Mouse (Mus musculus) liver, adult 2 months (tissue): Measurements from ENCODE around the gene Znhit1. TPM values are rescaled to one million over a fixed set of nuclear protein-coding genes. Genes with fewer than 3 reads are reported as not detected.
A peak's percentile ranks its signal among the peaks of the same experiment; 100 is the strongest.

ENCODE experiments used
- DNase-seq: peaks from one replicate; pipeline ENCODE4 v3.0.0-alpha.2; 2011; ENCODE audit warnings: low read depth, low spot score; ENCODE audit errors: extremely low read depth
- H3K27ac ChIP-seq: fragments of 200-500 bp; replicated peaks from 2 replicates; pipeline ENCODE4 v1.5.1; 2012; ENCODE audit warnings: low read depth, mild to moderate bottlenecking, control low read depth, inconsistent platforms, low read length; ENCODE audit not compliant: insufficient read depth
- H3K27me3 ChIP-seq: fragments of 200-500 bp; 2 replicates; pipeline ENCODE4 v1.6.1; 2012; ENCODE audit warnings: mild to moderate bottlenecking, moderate library complexity, low read length, inconsistent platforms; ENCODE audit not compliant: control insufficient read depth, insufficient read depth
- H3K36me3 ChIP-seq: fragments of 200-500 bp; 2 replicates; pipeline ENCODE4 v1.6.1; 2012; ENCODE audit warnings: low read length, inconsistent platforms; ENCODE audit not compliant: control insufficient read depth, insufficient read depth
- H3K4me1 ChIP-seq: fragments of 200-500 bp; 2 replicates; pipeline ENCODE4 v1.6.1; 2011; ENCODE audit warnings: low read length; ENCODE audit not compliant: control insufficient read depth, insufficient read depth
- H3K4me3 ChIP-seq: fragments of 200-500 bp; 2 replicates; pipeline ENCODE4 v1.5.1; 2011; ENCODE audit warnings: low read depth, mild to moderate bottlenecking, control low read depth, low read length, moderate library complexity; ENCODE audit not compliant: insufficient read depth
- H3K79me2 ChIP-seq: fragments of 200-500 bp; 2 replicates; pipeline ENCODE4 v1.6.1; 2012; ENCODE audit warnings: inconsistent platforms, mild to moderate bottlenecking, low read length, moderate library complexity; ENCODE audit not compliant: control insufficient read depth, insufficient read depth
- H3K9ac ChIP-seq: fragments of 200-500 bp; 2 replicates; pipeline ENCODE4 v1.6.1; 2012; ENCODE audit warnings: low read depth, mild to moderate bottlenecking, control low read depth, inconsistent platforms, low read length
- CTCF ChIP-seq: fragments of 200-500 bp; IDR thresholded peaks from 2 replicates; pipeline ENCODE4 v1.5.1; 2011; ENCODE audit warnings: low read depth, low read length, control low read depth
- POLR2A ChIP-seq: fragments of 200-500 bp; IDR thresholded peaks from 2 replicates; pipeline ENCODE4 v1.6.1; 2011; ENCODE audit warnings: low read length, control low read depth; ENCODE audit not compliant: insufficient read depth; ENCODE audit errors: extremely low read depth
- WGBS: fragments of 180-500 bp; shearing (Covaris S2); methylation state at CpG from one replicate; pipeline ENCODE4 v1.1.7; 2018; 5-methylcytosine and 5-hydroxymethylcytosine counted together
- polyA plus RNA-seq: library from polyadenylated mRNA; depleted of rRNA; stranded (reverse); fragments of >200 nt; gene quantifications from 2 replicates; pipeline ENCODE4 v1.2.3, GENCODE M21; 2012
- total RNA-seq: library from RNA; depleted of rRNA; stranded (reverse); fragments of >200 nt; gene quantifications from 2 replicates; pipeline ENCODE4 v1.2.3, GENCODE M21; 2014

Znhit1 gene
- total and polyA plus RNA-seq, 2 experiments, result 44.5 to 109 TPM

DNA sequence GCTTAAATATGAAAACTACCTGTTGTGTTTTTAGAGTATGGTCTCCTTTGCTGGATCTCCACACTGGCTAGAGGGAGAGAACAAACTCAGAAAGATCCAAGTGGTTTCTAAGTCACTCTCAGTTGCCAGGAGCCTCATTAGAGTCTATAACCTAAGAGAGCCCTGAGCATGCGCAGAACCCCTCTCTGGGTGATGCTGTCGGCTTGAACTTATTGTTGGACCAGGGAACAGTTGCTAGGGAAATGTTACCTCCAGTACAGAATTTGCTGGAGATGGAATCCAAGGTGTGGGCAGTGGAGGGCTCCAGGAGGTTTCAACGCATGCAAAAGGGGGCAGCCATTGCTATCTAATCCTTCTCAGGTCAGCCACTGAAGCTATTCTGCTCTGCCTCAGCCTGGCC is 36.5 kb upstream of the Znhit1 start:
- H3K27me3 ChIP-seq, result peaks cover 6% of the 10 kb centered on the region
- TF ChIP-seq POLR2A (no peak), CTCF (no peak)

DNA sequence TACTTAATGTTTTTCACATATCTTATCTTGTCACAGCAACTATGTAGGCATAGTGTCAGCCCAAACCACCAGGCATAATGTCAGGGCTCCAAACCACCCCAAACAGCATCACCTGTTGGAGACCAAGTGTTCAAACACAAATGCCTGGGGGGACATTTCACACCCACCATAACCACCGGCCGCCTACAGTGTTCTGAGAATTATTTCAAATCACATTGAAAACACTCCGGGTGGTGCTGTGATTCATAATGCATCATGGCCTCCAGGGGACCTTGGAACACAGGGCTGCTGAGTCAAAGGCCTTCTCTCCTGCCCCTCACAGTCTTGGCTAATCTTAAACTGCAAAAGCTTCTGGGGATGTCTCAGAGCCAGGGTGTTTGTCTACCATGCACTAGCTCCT is 28.1 kb upstream of the Znhit1 start:
- no peak for TF ChIP-seq CTCF
- TF ChIP-seq POLR2A, result no peak
- WGBS, result 90% methylated on average over 3 of the region's 3 CpGs

More for the DNA sequence above, 36.5 kb upstream of the Znhit1 start:
- no peaks in the 10 kb centered on the region for H3K36me3 ChIP-seq
- no peak overlapping the region for H3K4me3 ChIP-seq
- H3K9ac ChIP-seq, result no peak overlapping the region
- no peak overlapping the region for H3K27ac ChIP-seq
- DNase-seq, result no peak
- WGBS, result 64% methylated on average over 3 of the region's 3 CpGs
- H3K79me2 ChIP-seq, result no peaks in the 10 kb centered on the region
- no peaks in the 10 kb centered on the region for H3K4me1 ChIP-seq

DNA sequence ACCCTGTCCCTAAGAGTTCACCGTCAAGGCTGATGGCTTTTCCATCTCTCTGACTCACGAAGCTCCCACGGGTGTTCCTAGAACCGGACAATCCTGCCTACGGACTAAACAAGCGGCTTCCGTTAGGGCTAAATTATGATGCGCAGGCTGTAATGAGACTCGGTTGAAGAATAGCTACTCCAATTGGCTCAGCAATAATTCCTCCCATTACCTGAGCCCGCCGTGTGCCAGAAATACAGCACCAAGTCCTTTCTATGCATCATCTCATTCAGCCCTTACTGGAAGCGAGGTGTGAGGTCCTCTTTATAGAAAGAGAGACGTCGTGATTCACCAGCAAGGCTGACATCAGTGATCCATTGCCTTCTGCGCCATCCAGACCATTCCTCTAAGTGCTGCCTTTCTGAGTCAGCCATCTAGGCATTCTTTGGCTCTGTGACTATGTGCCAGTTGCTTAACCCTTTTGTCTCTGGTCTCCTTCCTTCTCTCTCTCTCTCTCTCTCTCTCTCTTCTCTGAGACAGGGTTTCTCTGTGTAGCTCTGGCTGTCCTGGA is 24.7 kb upstream of the Znhit1 start:
- WGBS, result 83% methylated on average over 15 of the region's 15 CpGs
- Histone ChIP-seq H3K4me1 (no peaks in the 10 kb centered on the region), H3K27ac (no peak overlapping the region), H3K79me2 (no peaks in the 10 kb centered on the region), H3K4me3 (no peak overlapping the region), H3K9ac (no peak overlapping the region), H3K36me3 (no peaks in the 10 kb centered on the region), H3K27me3 (no peaks in the 10 kb centered on the region)
- DNase-seq, result no peak
- TF ChIP-seq CTCF (no peak), POLR2A (no peak)

More for the DNA sequence above, 28.1 kb upstream of the Znhit1 start:
- Histone ChIP-seq H3K9ac (no peak overlapping the region), H3K4me1 (no peaks in the 10 kb centered on the region), H3K36me3 (no peaks in the 10 kb centered on the region), H3K4me3 (no peak overlapping the region), H3K79me2 (no peaks in the 10 kb centered on the region), H3K27me3 (no peaks in the 10 kb centered on the region), H3K27ac (no peak overlapping the region)
- no peak for DNase-seq

DNA sequence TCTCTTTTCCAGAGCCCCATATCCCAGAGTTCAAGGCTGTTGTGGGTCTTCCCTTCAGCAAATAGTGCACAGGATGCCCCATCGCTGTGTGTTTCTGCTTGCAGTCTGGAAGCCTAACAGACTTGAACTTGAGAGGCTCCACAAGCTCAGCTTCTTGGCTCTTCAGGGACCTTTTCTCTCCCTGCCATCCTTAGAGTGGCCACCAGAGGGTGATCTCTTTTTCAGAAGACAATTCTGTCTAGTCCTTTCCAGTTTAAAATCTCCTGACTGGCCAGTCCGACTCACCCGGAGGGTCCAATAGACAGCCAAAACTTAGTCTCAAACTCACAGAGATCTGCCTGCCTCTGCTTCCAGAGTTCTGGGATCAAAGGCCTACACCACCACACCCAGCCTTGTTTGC is 22.2 kb upstream of the Znhit1 start:
- 38% methylated on average over 3 of the region's 3 CpGs for WGBS
- H3K27me3 ChIP-seq, result no peaks in the 10 kb centered on the region
- peak; percentile 10; the same call in 1 of the 2 replicates for TF ChIP-seq CTCF
- TF ChIP-seq POLR2A, result no peak
- H3K79me2 ChIP-seq, result no peaks in the 10 kb centered on the region
- no peak overlapping the region for H3K9ac ChIP-seq
- H3K4me1 ChIP-seq, result no peaks in the 10 kb centered on the region
- H3K36me3 ChIP-seq, result no peaks in the 10 kb centered on the region
- peak; percentile 27 for DNase-seq
- H3K27ac ChIP-seq, result no peak overlapping the region
- H3K4me3 ChIP-seq, result no peak overlapping the region

DNA sequence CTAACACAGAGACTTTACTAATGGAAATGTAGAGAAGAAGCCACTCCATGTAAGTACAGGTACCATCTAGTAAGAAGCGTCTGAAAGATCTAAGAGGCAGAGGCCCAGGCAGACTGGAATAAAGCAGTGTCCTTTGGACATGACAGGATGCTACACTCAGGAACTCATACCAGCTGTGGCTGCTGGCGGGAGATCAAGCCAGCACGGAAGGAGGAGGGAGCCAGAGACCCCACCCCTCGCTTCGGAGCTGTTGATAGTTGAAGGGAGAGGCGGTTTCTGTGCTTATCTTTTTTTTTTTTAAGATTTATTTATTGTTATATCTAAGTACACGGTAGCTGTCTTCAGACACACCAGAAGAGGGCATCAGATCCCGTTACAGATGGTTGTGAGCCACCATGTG is 19.5 kb upstream of the Znhit1 start:
- TF ChIP-seq CTCF (no peak), POLR2A (no peak)
- H3K27ac ChIP-seq, result no peak overlapping the region
- 48% methylated on average over 8 of the region's 8 CpGs for WGBS
- no peaks in the 10 kb centered on the region for H3K79me2 ChIP-seq
- H3K27me3 ChIP-seq, result no peaks in the 10 kb centered on the region
- no peaks in the 10 kb centered on the region for H3K4me1 ChIP-seq
- H3K9ac ChIP-seq, result no peak overlapping the region
- H3K36me3 ChIP-seq, result no peaks in the 10 kb centered on the region
- DNase-seq, result no peak
- H3K4me3 ChIP-seq, result no peak overlapping the region

DNA sequence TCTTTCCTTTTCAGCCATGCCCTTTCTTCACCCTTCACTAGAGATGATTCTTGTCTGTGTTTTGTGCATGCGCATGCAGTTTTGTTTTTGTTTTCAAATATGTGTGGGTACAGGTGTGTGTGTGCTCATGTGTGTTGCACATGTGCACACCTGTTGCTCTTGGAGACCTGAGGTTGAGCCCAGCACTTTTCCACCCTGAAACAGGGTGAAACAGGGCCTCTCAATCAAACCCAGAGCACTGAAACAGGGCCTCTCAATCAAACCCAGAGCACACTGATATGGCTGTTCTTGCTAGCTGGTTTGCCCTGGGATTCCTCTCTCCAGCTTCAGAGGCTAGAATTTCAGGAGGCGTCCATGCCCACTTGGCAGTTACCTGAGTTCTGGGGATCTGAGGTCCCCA is 12.8 kb upstream of the Znhit1 start:
- 93% methylated on average over 2 of the region's 2 CpGs for WGBS
- H3K27me3 ChIP-seq, result no peaks in the 10 kb centered on the region
- H3K4me3 ChIP-seq, result no peak overlapping the region
- H3K4me1 ChIP-seq, result no peaks in the 10 kb centered on the region
- H3K36me3 ChIP-seq, result no peaks in the 10 kb centered on the region
- no peak for DNase-seq
- no peak overlapping the region for H3K9ac ChIP-seq
- H3K79me2 ChIP-seq, result no peaks in the 10 kb centered on the region
- no peak overlapping the region for H3K27ac ChIP-seq
- TF ChIP-seq POLR2A (no peak), CTCF (no peak)
